Mouse (Mus musculus) gastrocnemius, postnatal 4 days (tissue): ENCODE data around the gene 2310034G01Rik. TPM values are rescaled to one million over a fixed set of nuclear protein-coding genes. Genes with fewer than 3 reads are reported as not detected.

ENCODE experiments used
- DNase-seq, 2 experiments: peaks; one replicate each; pipeline ENCODE4 v3.0.0; 2021 to 2022; ENCODE audit warnings: low spot score in 2 of 2, mixed read lengths in 2 of 2
- total RNA-seq, 2 experiments: library from RNA; stranded (reverse); gene quantifications; 2 replicates each; pipeline ENCODE4 v1.2.3; 2021

2310034G01Rik gene
- total RNA-seq, 2 experiments from 2014 or later, result 0.59 to 0.70 TPM

DNA sequence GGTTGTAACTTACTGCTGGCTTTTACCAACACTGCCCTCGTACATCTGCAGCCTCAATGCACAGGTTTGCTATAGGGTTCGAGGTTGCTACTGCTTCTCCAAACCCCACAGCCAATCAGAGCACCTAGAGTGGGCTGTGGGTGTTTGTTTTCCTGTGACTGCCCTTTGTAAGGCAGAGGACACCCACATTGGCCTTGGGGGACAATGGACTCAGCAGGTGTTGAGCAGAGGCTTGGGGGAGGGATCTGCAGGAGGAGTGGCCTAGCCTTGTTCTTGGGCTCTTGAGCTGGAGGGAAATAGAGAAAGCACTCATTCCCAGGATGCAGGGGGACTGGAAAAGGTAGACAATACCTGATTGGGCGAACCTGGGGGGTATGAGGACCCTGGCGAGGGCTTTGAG lies 8.3 kb upstream of the 2310034G01Rik start:
- DNase-seq, result no peak

DNA sequence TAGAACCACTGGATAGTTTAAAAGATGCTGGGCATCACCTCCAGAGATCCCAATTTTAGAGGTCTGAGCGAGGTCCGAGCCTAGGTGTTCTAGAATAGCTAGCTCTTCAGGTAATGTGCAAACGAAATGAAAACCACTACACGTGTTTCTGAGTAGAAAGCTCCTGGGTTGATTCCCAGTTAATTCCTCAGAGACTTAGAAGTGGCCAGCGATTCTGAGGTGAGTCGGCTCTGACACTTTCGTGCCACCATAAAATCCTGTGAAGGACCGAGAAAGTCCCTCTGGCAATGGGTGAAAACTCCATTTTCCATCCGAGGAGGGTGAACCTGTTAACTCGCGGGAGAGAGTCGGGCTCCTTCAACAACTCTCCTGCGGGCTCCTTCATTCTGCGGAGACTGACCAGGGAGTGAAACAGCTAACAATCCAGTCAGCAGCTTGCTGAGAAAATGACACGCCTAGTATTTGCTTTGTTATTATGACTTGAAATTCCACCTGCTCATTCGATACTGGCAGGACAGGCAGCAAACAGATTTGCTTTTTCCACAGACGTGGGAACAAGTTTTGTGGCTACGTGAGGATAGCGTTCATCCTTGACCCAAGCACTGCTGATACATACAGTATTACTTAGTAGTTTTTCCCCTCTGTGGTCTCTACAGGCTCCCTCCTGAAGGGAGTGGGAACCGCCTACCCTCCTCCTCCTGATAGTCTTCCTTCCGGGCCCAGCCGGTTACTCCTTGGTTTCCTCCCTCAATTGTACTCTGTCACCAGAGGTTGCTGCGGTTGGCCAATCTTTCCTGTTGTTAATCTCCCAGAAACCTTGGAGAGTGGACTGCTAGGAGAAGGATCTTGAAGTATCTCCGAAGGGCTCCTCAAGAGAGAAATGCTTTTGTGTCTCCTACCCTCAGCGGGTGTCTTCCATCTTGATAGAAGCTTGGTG lies 7.5 kb upstream of the 2310034G01Rik start:
- DNase-seq, result no peak

DNA sequence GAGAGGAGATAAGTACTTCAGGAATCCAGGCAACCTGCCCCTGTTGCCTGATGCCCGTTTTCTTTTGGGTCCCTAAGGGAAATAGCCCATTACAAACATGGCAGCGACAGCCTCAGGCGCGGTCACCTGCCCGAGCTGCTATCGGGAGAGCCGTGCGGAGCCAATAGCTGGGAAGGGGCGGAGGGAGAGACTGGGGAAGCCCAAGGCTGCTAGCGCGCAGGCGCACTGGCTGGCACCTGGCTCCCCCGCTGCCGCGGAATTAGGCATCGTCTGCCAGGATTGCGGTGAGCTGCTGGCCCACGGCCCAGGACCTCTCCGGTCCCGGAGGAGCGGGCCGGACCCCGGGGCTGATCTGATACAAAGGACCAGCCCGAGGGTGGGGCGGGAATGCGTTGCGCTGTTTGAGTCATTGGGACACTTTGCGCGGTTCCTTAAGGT lies 6.6 kb upstream of the 2310034G01Rik start:
- peak in 1 of 2 experiments; percentile 54 for DNase-seq

DNA sequence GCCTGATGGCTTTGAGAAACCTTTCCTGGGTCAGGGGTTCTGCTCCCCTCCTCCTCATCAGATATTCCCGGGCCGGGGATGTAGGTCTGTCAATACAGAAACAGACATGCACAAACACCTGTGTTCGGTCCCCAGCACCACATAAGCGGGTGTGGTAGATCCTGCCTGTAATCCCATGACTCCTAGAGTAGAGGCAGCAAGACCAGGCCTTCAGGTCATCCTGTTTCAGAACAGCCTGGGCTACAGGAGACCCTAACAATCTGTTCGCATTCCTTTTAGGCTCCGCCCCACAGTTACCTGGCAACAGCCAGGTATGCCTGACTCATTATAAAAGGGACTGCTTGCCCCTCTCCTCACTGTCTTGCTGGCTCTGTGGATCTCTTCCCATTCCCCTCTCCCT lies 552 bp downstream of the 2310034G01Rik start:
- DNase-seq, result no peak

DNA sequence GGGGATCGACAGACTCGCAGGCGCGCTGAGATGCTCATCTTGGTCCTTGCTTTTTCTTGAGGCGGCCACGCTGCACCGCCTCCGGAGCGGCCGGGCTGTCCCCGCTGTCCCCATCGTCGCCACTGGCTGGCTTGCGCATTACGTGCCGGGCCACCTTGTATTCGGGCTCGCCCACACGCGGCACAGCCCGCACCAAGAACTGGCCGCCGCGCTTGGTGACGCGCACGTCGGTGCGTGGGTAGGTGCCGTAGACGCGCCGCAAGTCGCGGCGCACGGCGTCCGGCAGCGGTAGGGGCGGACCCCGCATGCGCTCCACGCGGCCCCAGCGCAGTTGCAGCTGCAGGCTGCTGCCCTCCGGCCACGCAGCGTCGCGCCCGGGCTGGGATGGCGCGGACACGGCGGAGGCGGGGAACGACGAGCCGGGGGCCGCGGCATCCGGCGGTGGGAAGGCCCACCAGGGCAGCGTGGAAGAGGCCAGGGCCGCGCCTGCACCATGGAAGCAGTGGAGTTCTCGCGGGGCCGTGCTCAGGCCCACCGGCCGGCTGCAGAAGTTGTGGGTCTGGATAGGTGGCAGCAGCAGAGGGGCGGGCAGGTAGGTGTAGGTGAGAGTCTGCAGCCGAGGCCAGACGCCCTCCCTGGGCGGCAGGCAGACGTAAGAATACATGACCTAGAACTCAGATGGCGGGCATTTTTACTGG lies 1.2 kb downstream of the 2310034G01Rik start:
- DNase-seq, result peak; percentile 76 to 80

DNA sequence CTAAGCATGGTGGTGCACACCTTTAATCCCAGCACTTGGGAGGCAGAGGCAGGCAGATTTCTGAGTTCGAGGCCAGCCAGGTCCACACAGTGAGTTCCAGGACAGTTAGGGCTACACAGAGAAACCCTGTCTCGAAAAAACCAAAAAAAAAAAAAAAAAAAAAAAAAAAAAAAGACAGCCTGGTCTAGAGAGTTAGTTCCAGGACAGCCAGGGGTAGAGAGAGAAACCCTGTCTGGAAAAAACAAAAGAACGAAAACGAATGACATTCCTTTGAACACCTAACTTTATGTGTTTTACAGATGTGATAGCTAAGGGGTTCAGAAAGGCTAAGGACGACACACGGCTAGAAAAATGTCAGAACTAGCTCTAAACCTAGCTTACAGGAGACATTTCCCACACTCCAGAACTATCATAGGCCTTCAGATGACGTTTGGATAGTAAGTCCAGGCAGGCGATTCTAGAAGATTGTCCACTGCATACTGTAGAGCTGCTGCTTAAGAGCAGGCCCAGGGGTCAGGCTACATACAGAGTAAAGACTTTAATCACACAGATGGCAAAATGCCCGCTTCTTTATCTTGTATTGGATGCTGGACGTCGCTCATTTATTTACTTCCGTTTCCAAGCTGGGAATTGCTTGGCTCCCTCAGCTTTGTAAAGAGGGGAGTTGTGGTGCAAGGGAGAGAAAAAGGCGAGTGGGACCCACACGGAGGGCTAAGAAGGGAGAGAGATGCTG lies 2.0 kb downstream of the 2310034G01Rik start:
- no peak for DNase-seq

DNA sequence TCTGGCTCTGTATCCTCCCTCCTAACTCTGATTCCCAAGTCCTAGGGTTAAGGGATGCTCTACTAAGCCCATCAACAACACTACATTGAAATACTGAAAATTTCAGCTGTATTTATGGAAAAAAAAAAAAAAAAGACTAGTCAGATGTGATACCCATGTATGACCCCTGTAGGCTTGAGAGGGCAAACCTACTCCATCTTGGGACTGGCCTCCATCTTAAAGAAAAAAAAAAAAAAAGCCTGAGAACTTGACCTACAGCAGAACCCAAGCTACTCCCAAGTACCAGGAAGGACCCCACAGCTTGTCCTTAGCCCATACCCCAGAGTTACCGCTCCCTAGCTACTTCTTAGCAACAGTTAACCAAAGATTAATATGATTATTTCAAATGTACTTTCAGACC lies 3.0 kb downstream of the 2310034G01Rik start:
- no peak for DNase-seq

DNA sequence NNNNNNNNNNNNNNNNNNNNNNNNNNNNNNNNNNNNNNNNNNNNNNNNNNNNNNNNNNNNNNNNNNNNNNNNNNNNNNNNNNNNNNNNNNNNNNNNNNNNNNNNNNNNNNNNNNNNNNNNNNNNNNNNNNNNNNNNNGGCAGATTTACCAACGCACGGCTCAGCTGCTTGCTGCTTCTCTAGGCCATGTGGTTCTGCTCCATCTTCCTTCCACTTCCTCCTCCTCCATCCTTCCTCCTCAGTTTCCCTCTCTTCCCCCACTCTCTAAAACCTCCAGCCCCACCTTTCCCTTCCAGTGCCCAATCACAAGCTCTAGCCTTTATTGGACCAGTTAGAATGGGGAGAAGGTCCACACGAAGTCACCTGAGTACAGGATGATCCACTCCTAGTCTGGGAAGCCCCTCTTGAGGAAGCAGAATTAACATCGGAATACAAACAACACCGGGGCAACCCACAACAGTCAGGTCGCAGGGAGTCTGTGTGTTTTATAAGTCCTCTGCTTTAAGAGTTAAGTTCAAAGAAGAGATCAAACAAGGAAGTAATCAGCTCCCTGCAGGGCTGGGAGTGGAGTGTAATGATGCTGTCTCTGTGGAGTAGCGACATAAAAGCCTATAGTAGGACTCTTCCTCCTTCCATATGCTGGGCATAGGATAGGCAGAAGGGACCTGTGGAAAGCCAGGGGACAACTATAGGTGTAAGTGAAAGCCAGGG lies 5.2 kb downstream of the 2310034G01Rik start:
- DNase-seq, result no peak

DNA sequence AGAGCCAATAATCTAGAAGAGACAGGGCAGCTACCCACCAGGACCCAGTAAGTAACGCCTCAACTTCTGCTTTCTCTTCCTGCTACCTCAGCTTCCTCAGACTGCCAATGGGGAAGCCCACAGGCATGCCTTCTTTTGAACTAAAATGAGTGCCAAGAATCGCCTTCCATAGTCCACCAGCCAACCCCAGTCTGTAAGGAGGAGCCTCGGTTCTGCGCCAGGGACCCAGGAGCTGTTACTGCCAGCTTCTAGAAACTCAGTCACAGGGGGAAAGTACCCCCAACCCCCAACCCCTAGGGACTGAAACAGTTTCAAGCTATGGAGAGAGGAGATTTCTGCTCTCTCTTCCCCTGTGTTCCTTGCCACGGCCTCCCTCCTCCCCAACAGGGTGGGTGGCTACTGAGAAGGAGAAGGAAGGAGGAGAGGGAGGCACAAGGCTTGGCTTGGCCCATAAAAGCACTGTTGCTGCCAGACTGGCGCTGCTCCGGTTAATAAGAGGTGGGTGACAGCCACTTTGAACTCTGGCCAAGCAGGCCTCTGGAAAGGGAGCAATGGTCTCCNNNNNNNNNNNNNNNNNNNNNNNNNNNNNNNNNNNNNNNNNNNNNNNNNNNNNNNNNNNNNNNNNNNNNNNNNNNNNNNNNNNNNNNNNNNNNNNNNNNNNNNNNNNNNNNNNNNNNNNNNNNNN lies 10.7 kb downstream of the 2310034G01Rik start:
- no peak for DNase-seq

DNA sequence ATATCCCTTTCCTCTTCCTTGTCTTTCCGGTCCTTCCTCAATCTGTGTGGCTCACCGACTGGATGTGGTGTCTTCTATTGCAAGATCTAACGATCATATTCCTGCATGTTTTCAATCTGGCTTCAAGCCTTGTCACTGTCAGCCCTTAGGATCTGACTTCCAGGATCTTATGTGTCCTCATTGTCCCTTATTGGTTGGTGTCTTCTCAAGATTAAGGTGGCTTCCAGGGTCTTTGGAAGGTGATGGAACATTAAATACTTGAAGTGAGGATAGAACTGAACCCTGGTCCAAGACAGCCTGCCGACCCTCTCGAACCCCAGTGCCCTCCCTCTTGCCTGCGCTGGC lies 11.2 kb downstream of the 2310034G01Rik start:
- DNase-seq, result no peak

DNA sequence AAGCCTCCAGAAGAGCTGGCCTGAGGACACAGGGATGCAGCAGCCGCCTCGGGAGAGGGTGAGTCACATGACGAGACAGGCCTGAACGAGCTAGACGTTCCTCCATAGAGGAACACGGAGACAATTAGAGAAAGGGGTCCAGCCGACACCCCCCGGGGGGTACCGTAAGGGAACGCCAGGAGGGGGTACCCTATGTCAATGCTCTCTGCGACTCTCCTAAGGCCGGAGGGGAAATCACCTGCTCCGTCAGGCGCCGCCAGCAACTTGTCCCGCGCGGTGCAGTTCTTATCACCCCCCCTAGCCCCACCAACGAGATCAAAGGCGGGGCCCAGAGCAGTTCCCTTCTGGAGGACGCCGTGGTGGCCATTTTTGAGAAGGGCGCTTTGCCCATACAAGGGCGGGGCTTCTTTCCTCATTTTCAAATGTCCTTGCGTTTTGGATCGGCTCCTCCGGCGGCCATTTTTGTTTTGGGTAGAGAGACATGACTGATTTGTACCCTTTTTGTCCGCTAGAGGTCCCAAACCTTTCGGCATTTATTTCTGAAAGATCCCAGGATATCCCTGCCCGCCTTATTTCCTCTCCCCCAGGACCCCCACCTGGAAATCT lies 11.7 kb downstream of the 2310034G01Rik start, which contains the start of gene Cuedc2:
Cuedc2 (minus strand) TSS at position 372 of the 606 bp plus-strand sequence.
- peak; percentile 87 to 94 for DNase-seq

DNA sequence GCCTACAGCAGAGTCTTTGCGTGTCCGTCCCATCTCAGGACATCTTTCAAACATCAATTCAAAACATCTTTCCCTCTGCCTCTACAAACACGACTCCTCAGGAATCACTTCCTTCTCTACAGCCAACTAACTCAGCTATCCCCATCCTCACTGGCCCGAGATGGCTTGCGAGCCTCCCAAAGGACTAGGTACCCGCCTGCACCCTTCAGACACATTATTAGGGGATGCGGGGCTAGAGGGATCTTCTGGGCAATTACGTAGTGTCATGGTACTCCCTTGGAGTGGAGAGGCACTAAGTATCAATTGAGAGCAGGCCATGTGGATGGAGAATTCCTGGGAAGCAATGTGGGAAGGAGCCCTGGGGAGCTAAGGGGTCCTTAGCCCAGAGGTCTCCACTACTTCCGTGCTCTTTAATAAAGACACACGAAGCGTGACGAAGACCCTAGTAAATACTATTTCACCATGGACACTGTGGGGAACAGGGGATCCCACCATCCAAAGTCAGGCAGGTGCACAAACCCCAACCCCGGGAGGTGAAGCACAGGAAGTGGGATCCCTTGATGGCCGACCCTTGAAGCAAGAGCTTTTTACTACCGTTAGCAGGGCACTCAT lies 12.3 kb downstream of the 2310034G01Rik start:
- DNase-seq, result no peak

DNA sequence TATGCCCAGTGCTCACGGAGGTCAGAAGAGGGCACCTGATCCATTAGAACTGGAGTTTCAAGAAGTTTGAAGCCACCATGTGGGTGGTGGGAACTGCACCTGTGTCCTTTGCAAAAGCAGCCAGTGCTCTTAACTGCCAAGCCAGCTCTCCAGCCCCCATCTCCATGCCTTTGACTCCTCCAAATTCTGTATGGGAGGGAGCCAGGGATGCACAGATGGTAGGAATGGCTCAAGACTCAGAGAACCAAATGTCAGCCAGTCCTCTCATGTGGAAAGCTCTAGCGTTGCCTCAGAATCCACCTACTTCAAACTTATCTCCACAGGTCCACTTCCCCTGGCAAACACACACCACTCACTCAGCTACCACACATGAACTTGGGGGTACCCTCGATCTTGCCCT lies 16.2 kb downstream of the 2310034G01Rik start:
- no peak for DNase-seq

DNA sequence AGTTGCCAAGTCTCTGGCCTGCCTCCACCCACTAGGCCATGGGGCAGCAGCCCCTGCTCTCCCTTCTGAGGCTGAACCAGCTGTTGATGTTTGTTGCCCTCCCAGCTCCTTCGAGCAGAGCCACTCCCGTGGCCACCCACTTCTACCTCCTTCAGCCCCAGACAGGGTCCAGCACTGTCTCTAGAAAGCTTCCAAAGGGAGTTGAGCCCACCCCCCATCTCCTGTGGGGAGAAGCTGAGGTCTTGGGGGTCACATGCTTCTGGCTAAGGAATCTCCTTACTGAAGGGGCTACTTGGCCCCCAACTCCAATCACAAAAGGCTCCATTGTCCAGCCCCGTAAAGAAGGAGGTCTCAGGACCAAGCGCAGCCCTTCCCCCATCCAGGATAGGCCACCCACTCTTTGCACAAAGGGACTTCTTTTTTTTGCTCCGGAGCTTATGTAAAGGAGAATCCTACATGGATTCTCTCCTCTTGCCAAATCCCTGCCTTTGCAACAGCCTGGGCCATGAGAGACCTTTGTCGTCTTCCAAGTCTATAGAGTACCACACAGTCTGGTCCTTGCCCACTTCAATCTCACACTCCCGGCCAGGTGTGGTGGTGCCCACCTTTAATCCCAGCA lies 17.3 kb downstream of the 2310034G01Rik start:
- DNase-seq, result peak in 1 of 2 experiments; percentile 6

DNA sequence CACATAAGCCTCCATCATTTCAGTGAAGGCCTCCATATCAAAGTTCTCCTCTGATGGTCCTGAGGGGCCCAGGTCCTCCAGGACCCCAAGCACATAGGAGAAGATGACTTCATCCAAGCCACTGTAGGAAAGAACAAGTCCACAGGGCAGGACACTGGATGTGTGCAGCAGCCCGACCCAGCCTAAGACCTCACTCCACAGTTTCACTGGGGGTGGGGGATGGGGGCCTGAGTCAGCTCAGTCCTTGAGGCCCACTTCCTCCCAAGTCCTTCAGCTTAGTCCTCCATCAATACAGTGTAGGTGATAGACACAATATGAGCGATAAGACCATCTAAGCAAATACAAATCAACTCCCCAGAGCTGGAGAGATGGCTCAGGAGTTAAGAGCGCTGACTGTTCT lies 18.2 kb downstream of the 2310034G01Rik start:
- DNase-seq, result peak in 1 of 2 experiments; percentile 8

DNA sequence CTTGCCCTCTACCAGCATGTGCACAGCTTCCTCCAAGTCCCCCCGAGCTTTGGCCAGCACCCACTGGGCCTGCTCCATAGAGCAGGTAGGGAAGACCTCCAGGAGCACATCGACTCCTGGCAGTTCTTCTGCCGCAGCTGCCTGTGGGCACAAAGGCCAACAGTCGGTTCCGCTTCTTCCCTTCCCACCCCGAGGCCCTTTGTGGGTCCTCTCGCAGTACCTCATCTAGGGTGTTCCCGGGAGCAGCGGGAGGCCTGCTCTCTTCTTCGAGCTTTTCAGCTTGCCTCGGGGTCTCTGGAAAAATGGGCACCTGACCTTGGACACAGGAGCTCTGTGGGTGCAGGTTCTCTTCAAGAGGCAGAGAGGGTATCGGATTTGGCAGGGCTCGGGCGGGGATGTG lies 18.8 kb downstream of the 2310034G01Rik start:
- DNase-seq, result peak in 1 of 2 experiments; percentile 7

DNA sequence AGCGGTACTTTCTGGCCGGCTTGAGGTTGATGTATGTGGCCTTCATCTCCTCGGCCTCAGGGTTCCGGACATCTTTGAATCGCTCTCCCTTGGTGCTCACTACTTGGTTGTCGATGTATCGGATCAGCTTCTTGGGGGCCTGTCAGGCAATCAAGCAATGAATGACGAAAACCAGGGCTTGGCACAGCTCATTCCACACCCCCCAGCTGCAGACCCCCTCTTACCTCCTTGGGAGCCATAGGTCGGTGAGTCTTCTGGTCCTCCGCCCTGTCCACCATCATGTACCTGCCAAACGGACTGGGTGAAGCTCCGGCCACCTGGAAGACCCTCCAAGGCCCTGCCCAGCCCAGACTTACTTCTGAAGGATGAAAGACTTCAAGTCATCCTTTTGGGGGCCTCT lies 19.4 kb downstream of the 2310034G01Rik start:
- DNase-seq, result peak in 1 of 2 experiments; percentile 8

DNA sequence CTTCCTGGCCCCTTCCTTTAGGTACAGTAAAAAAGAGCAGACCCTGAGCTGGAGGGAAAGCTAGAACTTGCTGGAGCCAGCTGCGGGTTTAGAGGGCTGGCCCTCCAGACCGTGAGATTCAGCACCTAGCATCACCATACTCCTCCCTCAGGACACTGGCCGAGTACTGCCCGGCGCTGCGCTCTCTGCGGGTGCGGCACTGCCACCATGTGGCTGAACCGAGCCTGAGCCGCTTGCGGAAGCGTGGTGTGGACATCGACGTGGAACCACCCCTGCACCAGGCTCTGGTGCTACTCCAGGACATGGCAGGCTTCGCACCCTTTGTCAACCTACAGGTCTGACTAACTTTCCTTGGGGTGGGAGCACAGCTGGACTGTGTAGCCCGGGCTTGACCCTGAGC lies 20.2 kb downstream of the 2310034G01Rik start:
- peak; percentile 74 to 82 for DNase-seq
